Mouse (Mus musculus): ENCODE measurements around the gene Prrc2b.

Prrc2b gene

GRCm38 (mm10) chr2:32150924-32151659 lies at the start of gene Prrc2b:
TSS of gene Prrc2b (plus strand) at chr2:32151082.
- DNase-seq, result peak; percentile 72

GRCm38 (mm10) chr2:32102944-32103343 lies 47.9 kb upstream of the Prrc2b start:
- no peak for DNase-seq

- no peak for DNase-seq
These were observed 47.3 kb upstream of the Prrc2b start for GRCm38 (mm10) chr2:32103557-32103956.

GRCm38 (mm10) chr2:32104122-32104521 lies 46.8 kb upstream of the Prrc2b start:
- no peak for DNase-seq

GRCm38 (mm10) chr2:32105117-32105913 lies 45.6 kb upstream of the Prrc2b start:
- no peak for DNase-seq

GRCm38 (mm10) chr2:32105930-32106329 lies 45.0 kb upstream of the Prrc2b start:
- DNase-seq, result no peak

GRCm38 (mm10) chr2:32111268-32111667 lies 39.6 kb upstream of the Prrc2b start:
- DNase-seq, result no peak

GRCm38 (mm10) chr2:32112548-32112947 lies 38.3 kb upstream of the Prrc2b start:
- DNase-seq, result no peak

GRCm38 (mm10) chr2:32115851-32116268 lies 35.0 kb upstream of the Prrc2b start:
- DNase-seq, result no peak

- no peak for DNase-seq
These were observed 30.8 kb upstream of the Prrc2b start for GRCm38 (mm10) chr2:32119802-32120750.

- DNase-seq, result no peak
These were observed 29.7 kb upstream of the Prrc2b start for GRCm38 (mm10) chr2:32121150-32121549.

- DNase-seq, result no peak
These were observed 29.1 kb upstream of the Prrc2b start for GRCm38 (mm10) chr2:32121785-32122184.

GRCm38 (mm10) chr2:32127653-32128535 lies 23.0 kb upstream of the Prrc2b start:
- no peak for DNase-seq

GRCm38 (mm10) chr2:32128536-32128841 lies 22.4 kb upstream of the Prrc2b start:
- DNase-seq, result no peak

GRCm38 (mm10) chr2:32129383-32130074 lies 21.4 kb upstream of the Prrc2b start:
- DNase-seq, result no peak

- no peak for DNase-seq
These were observed 20.4 kb upstream of the Prrc2b start for GRCm38 (mm10) chr2:32130435-32130834.

- no peak for DNase-seq
These were observed 19.6 kb upstream of the Prrc2b start for GRCm38 (mm10) chr2:32131205-32131834.

- DNase-seq, result no peak
These were observed 18.9 kb upstream of the Prrc2b start for GRCm38 (mm10) chr2:32131866-32132566.

GRCm38 (mm10) chr2:32132567-32132992 lies 18.3 kb upstream of the Prrc2b start:
- DNase-seq, result peak; percentile 57

- peak; percentile 91 for DNase-seq
These were observed 16.8 kb upstream of the Prrc2b start for GRCm38 (mm10) chr2:32134039-32134438.
